Mouse (Mus musculus) cerebellum, adult 9-11 months (tissue): Measurements from ENCODE around the gene Olfr1094.

Experiments used
- DNase-seq: peaks from one replicate; pipeline ENCODE4 v3.0.0; 2022

Olfr1094 gene

GRCm38 (mm10) chr2:86824363-86824762 is at the start of gene Olfr1094:
Gene Olfr1094, plus strand, starts transcription at chr2:86824663.
- DNase-seq = no peak

GRCm38 (mm10) chr2:86782179-86782578 is 42.3 kb upstream of the Olfr1094 start, which contains the start of gene Olfr1093:
Gene Olfr1093, plus strand, starts transcription at chr2:86782479.
- DNase-seq = no peak

GRCm38 (mm10) chr2:86809918-86810317 is 14.5 kb upstream of the Olfr1094 start, which contains the start of gene Olfr141:
Gene Olfr141, minus strand, starts transcription at chr2:86810018.
- DNase-seq = no peak

GRCm38 (mm10) chr2:86851596-86851995 is 27.1 kb downstream of the Olfr1094 start, which contains the start of gene Olfr1095:
Gene Olfr1095, minus strand, starts transcription at chr2:86851696.
- no peak for DNase-seq

- no peak for DNase-seq
Observed at GRCm38 (mm10) chr2:86874702-86875101, 50.2 kb downstream of the Olfr1094 start, which contains the start of gene Gm13723. Gene Gm13723, minus strand, starts transcription at chr2:86874802.
